Mouse (Mus musculus) hindbrain, embryonic 14.5 days (tissue): Measurements from ENCODE around the gene Trpt1. TPM values are rescaled to one million over a fixed set of nuclear protein-coding genes. Genes with fewer than 3 reads are reported as not detected.

ENCODE experiments used
- ATAC-seq: fragments of 200-750 bp; cut with Nextera tagmentation; 2 replicates; pipeline ENCODE4 v1.8.0; 2017; ENCODE audit warnings: moderate number of reproducible peaks, mild to moderate bottlenecking, moderate TSS enrichment, moderate library complexity; ENCODE audit not compliant: low FRiP score
- DNase-seq: peaks from one replicate; pipeline ENCODE4 v3.0.0-alpha.2; 2015; ENCODE audit warnings: low spot score
- H3K27ac ChIP-seq: fragments of 300-500 bp; sonication (generic); 2 replicates; pipeline ENCODE4 v1.5.1; 2014; ENCODE audit warnings: mild to moderate bottlenecking, moderate library complexity
- H3K27me3 ChIP-seq: fragments of 300-500 bp; sonication (generic); 2 replicates; pipeline ENCODE4 v1.6.1; 2014; ENCODE audit warnings: mild to moderate bottlenecking, low read length, mixed read lengths; ENCODE audit not compliant: control insufficient read depth, insufficient read depth
- H3K36me3 ChIP-seq: fragments of 300-500 bp; sonication (generic); replicated peaks from 2 replicates; pipeline ENCODE4 v1.6.1; 2014; ENCODE audit not compliant: control insufficient read depth, insufficient read depth
- H3K4me1 ChIP-seq: fragments of 300-500 bp; sonication (generic); replicated peaks from 2 replicates; pipeline ENCODE4 v1.6.1; 2014; ENCODE audit warnings: antibody characterized with exemption, low read length, mixed read lengths; ENCODE audit not compliant: control insufficient read depth, insufficient read depth
- H3K4me2 ChIP-seq: fragments of 300-500 bp; sonication (generic); replicated peaks from 2 replicates; pipeline ENCODE4 v1.6.1; 2014; ENCODE audit warnings: mild to moderate bottlenecking, moderate library complexity
- H3K4me3 ChIP-seq: fragments of 300-500 bp; sonication (generic); replicated peaks from 2 replicates; pipeline ENCODE4 v1.5.1; 2014; ENCODE audit warnings: mild to moderate bottlenecking, low read length
- H3K9ac ChIP-seq: fragments of 300-500 bp; sonication (generic); 2 replicates; pipeline ENCODE4 v1.6.1; 2014
- H3K9me3 ChIP-seq: fragments of 300-500 bp; sonication (generic); 2 replicates; pipeline ENCODE4 v1.6.1; 2016; ENCODE audit warnings: low read length; ENCODE audit not compliant: control insufficient read depth
- WGBS: fragments of 180-500 bp; shearing (Covaris S2); extraction: QIAGEN DNeasy Blood & Tissue Kit; methylation state at CpG from one replicate; pipeline ENCODE4 v1.1.7; 2014; 5-methylcytosine and 5-hydroxymethylcytosine counted together
- polyA plus RNA-seq: library from polyadenylated mRNA; unstranded; fragments of >200 nt; fragmentation: Nextera tagmentation; extraction: Ambion mirVana; gene quantifications from 2 replicates; pipeline ENCODE4 v1.2.1, GENCODE M21; 2014

Trpt1 gene
- polyA plus RNA-seq, 1 experiment from 2014 or later, result 17.8 TPM

DNA sequence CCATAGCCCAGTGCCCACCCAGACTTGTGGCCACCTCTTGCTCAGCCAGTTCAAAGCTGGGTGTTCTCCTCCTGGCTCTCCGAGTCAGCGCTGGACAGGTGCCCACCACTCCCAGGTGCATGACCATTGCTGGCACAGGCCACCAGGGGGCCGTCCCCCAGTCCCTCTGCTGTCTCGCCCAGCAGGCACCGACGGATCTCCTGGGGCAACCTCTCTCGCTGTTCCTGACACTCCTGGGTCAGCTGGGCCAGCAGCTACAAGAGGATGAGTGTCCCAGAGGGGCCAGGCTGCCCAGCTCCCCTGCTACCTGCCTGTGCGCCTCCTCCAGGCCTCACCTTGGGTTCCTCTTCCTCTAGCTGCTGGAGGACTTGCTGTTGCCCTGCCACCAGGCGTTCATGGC, 41.9 kb upstream of the Trpt1 start:
- Histone ChIP-seq H3K27me3 (no peaks in the 10 kb centered on the region), H3K9me3 (no peaks in the 10 kb centered on the region), H3K4me2 (no peak overlapping the region), H3K9ac (no peak overlapping the region), H3K4me1 (peaks cover 19% of the 10 kb centered on the region), H3K27ac (no peak overlapping the region), H3K4me3 (no peak overlapping the region), H3K36me3 (0 out of 2 replicates have a peak, but pooled peaks cover 19% of the 10 kb centered on the region)
- 60% methylated on average over 9 of the region's 9 CpGs for whole genome bisulfite sequencing
- ATAC-seq (no peak), DNase-seq (no peak)

GRCm38 (mm10) chr19:6955424-6955823, 40.5 kb upstream of the Trpt1 start:
- no peak for ATAC-seq
- H3K4me1 ChIP-seq, result peaks cover 9% of the 10 kb centered on the region

DNA sequence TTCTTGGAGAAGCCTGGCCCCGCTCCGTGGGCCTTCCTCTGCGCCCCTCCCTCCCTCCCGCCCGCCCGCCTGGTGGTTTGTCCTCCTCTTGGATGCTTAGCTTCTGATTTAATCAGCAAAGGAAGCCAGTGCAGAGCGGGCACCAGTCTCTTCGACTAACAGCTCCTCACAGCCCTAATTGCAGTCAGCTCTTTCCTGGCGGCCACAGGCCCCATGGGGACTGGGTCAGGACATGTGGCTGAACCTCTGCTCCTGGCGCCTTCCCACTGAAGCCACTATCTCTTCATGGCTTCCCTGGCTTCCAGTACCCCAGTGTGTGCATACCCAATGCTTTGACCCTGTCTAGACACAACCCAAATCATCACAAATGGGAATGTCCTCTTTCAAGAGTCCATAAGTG, 39.5 kb upstream of the Trpt1 start:
- Histone ChIP-seq H3K4me3 (no peak overlapping the region), H3K9ac (no peak overlapping the region), H3K9me3 (no peaks in the 10 kb centered on the region), H3K27me3 (no peaks in the 10 kb centered on the region), H3K27ac (no peak overlapping the region), H3K36me3 (peaks cover 19% of the 10 kb centered on the region; the same call in 1 of the 2 replicates), H3K4me1 (peaks cover 9% of the 10 kb centered on the region), H3K4me2 (no peak overlapping the region)
- ATAC-seq, result no peak
- no peak for DNase-seq
- 83% methylated on average over 10 of the region's 10 CpGs for WGBS

More at GRCm38 (mm10) chr19:6955424-6955823, 40.5 kb upstream of the Trpt1 start:
- H3K9me3 ChIP-seq, result no peaks in the 10 kb centered on the region
- no peak overlapping the region for H3K9ac ChIP-seq
- no peak overlapping the region for H3K4me2 ChIP-seq
- 90% methylated on average over 7 of the region's 7 CpGs for WGBS
- H3K27ac ChIP-seq, result no peak overlapping the region
- no peaks in the 10 kb centered on the region for H3K27me3 ChIP-seq
- H3K4me3 ChIP-seq, result no peak overlapping the region
- DNase-seq, result no peak
- H3K36me3 ChIP-seq, result peaks cover 19% of the 10 kb centered on the region; the same call in 1 of the 2 replicates

GRCm38 (mm10) chr19:6968491-6969271, 27.2 kb upstream of the Trpt1 start:
- 17% methylated on average over 15 of the region's 15 CpGs for WGBS
- no peak overlapping the region; the same call in 1 of the 2 replicates for H3K9ac ChIP-seq

GRCm38 (mm10) chr19:6969291-6969664, 26.7 kb upstream of the Trpt1 start:
- ATAC-seq, result no peak
- peaks cover 23% of the 10 kb centered on the region for H3K27me3 ChIP-seq
- peak overlapping the region; percentile 52 for H3K9ac ChIP-seq
- peak overlapping the region; percentile 47 for H3K4me2 ChIP-seq
- no peak overlapping the region for H3K27ac ChIP-seq
- under 1% methylated on average over 20 of the region's 20 CpGs for WGBS
- no peak for DNase-seq
- H3K36me3 ChIP-seq, result no peaks in the 10 kb centered on the region
- no peaks in the 10 kb centered on the region for H3K9me3 ChIP-seq
- H3K4me1 ChIP-seq, result peaks cover 9% of the 10 kb centered on the region
- peak overlapping the region; percentile 39 for H3K4me3 ChIP-seq

More at GRCm38 (mm10) chr19:6968491-6969271, 27.2 kb upstream of the Trpt1 start:
- peak overlapping the region; percentile 47 for H3K4me2 ChIP-seq
- ATAC-seq (no peak), DNase-seq (no peak)
- H3K4me1 ChIP-seq, result peaks cover 9% of the 10 kb centered on the region
- no peaks in the 10 kb centered on the region for H3K9me3 ChIP-seq
- H3K4me3 ChIP-seq, result peak overlapping the region; percentile 39
- peaks cover 23% of the 10 kb centered on the region for H3K27me3 ChIP-seq
- no peaks in the 10 kb centered on the region for H3K36me3 ChIP-seq
- H3K27ac ChIP-seq, result no peak overlapping the region

- Histone ChIP-seq H3K27ac (no peak overlapping the region), H3K27me3 (peaks cover 23% of the 10 kb centered on the region), H3K9ac (peak overlapping the region; percentile 52), H3K9me3 (no peaks in the 10 kb centered on the region), H3K4me1 (peaks cover 9% of the 10 kb centered on the region), H3K4me3 (peak overlapping the region; percentile 39), H3K36me3 (no peaks in the 10 kb centered on the region), H3K4me2 (peak overlapping the region; percentile 47)
- peak; percentile 6; the same call in 1 of the 2 replicates for ATAC-seq
- WGBS, result 2% methylated on average over 55 of the region's 55 CpGs
- DNase-seq, result peak; percentile 45
Observed at GRCm38 (mm10) chr19:6969665-6970381, 26.1 kb upstream of the Trpt1 start.

GRCm38 (mm10) chr19:6970460-6971085, 25.4 kb upstream of the Trpt1 start:
- H3K36me3 ChIP-seq, result no peaks in the 10 kb centered on the region
- H3K4me1 ChIP-seq, result peaks cover 9% of the 10 kb centered on the region
- peaks cover 23% of the 10 kb centered on the region for H3K27me3 ChIP-seq
- DNase-seq (no peak), ATAC-seq (no peak)
- H3K4me2 ChIP-seq, result peak overlapping the region; percentile 47; the same call in 1 of the 2 replicates
- peak overlapping the region; percentile 20; the same call in 1 of the 2 replicates for H3K9ac ChIP-seq
- H3K27ac ChIP-seq, result no peak overlapping the region
- H3K4me3 ChIP-seq, result no peak overlapping the region
- H3K9me3 ChIP-seq, result no peaks in the 10 kb centered on the region
- 18% methylated on average over 11 of the region's 11 CpGs for WGBS

GRCm38 (mm10) chr19:6971644-6972043, 24.3 kb upstream of the Trpt1 start:
- Histone ChIP-seq H3K9ac (no peak overlapping the region), H3K27me3 (peaks cover 23% of the 10 kb centered on the region), H3K36me3 (peaks cover 2% of the 10 kb centered on the region; the same call in 1 of the 2 replicates), H3K4me1 (peaks cover 13% of the 10 kb centered on the region), H3K4me3 (no peak overlapping the region), H3K27ac (no peak overlapping the region), H3K9me3 (no peaks in the 10 kb centered on the region), H3K4me2 (no peak overlapping the region)
- DNase-seq (no peak), ATAC-seq (no peak)
- WGBS, result 46% methylated on average over 6 of the region's 6 CpGs
